Mouse (Mus musculus): ENCODE measurements around the gene Gm20683. TPM values are rescaled to one million over a fixed set of nuclear protein-coding genes. Genes with fewer than 3 reads are reported as not detected.

The Gm20683 gene
- polyA plus RNA-seq, 1 experiment = 41.5 TPM

- peak; percentile 87 to 88 for DNase-seq (ENCODE audit: extremely low spot score in 1 of 2, low spot score in 1 of 2)
Measured at GRCm38 (mm10) chr17:25802825-25803517, 38.6 kb downstream of the Gm20683 start.

GRCm38 (mm10) chr17:25801029-25801428, 40.5 kb downstream of the Gm20683 start:
- peak in 1 of 2 experiments; percentile 89 for DNase-seq (ENCODE audit: extremely low spot score in 1 of 2, low spot score in 1 of 2)

DNA sequence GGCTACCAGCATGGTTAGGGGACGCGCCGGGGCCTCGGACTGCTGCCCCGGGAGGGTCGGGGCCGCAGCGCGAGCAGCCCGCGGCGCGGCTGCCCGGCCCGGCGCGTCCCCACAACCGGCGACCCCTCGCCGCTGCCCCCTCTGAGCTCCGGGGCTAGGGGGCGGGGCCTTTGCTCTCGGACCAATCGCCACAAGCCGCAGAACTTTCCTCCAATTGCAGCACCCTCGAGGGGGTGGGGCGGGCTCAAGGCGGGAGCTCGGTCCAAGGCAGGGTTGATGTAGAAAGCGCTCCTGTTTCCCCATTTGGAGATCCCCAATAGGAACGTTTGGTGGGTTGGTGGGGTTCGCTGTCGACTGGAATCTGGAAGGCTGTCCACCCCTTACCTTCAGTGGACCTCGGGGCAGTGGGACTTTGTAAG, 44.6 kb downstream of the Gm20683 start, which contains the start of gene Metrn:
TSS of gene Metrn (minus strand) at position 186 of the 419 bp plus-strand sequence.
- peak in 1 of 2 experiments; percentile 75 for DNase-seq (ENCODE audit: extremely low spot score in 1 of 2, low spot score in 1 of 2)

- no peak for DNase-seq (ENCODE audit: extremely low spot score in 1 of 2, low spot score in 1 of 2)
Measured at GRCm38 (mm10) chr17:25796211-25796771, 45.3 kb downstream of the Gm20683 start.

DNA sequence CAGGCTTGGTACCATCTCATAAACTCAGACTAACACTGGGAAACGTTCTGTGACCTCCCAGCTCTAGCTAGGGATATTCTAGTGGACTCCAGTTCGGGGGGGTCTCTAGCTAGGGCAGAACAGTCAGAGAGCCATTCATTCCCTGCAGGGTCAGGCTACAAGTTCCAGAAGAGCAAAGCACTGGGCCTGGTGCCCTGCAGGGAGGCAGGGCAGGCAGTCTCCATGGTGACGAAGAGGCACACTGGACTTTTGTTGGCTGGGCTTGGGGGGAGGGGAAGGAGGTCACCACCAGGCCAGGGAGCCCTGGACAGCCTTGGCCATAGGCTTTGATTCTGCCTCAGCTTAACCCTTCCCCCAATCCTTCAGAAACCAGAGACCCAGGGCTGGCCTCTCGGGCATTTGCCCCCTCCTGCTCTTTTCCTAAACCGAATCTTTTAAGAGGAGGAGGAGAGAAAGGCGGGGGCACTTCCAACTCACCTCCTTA, 45.9 kb downstream of the Gm20683 start, which contains the start of gene AC134908.4:
TSS of gene AC134908.4 (minus strand) at position 51 of the 484 bp plus-strand sequence.
- peak; percentile 59 to 66 for DNase-seq (ENCODE audit: extremely low spot score in 1 of 2, low spot score in 1 of 2)

DNA sequence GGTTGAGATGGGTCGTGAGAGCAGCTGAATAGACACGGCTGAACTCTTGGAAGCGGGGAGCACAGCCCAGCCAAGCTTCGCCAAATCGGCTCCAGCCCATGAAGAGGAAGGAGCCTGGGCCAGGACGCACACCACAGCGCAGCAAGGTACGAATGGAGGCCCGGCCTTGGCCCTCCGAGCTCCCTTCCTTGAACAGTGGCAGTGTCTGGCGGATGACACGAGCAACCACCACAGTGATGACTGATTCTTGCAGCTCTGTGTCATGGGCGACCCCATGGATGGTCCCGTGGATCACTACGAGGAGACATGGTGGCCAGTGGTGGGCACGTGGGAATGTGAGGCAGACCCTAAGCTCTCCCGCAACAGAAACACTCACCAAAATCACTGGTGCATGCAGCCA, 46.6 kb downstream of the Gm20683 start:
- DNase-seq (ENCODE audit: extremely low spot score in 1 of 2, low spot score in 1 of 2) = no peak

GRCm38 (mm10) chr17:25794197-25794596, 47.4 kb downstream of the Gm20683 start:
- no peak for DNase-seq (ENCODE audit: extremely low spot score in 1 of 2, low spot score in 1 of 2)

DNA sequence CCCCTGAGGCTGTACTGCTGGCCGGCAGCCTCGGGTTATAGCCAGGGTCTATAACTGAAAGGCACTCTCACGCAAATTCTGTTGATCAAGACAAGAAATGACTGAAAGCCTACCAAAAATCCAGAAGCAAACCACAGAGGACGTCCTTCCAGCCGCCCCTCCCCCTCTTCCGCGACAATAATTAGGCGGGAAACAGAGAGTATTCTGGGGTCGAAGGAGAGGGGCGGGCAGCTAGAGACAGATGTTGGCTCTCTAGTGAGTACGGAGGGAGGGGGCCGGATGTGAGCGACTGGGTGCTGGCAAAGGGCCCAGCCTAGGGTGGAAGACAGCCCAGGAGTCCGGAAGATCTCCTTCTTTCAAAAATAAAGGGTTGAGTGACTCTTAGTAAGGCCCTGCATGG, 48.9 kb downstream of the Gm20683 start, which contains the start of gene Fam173a:
TSS of gene Fam173a (minus strand) at position 287 of the 400 bp plus-strand sequence.
- peak in 1 of 2 experiments; percentile 71 for DNase-seq (ENCODE audit: extremely low spot score in 1 of 2, low spot score in 1 of 2)

- DNase-seq (ENCODE audit: extremely low spot score in 1 of 2, low spot score in 1 of 2) = peak; percentile 64 to 91
Measured at GRCm38 (mm10) chr17:25791843-25792527, 49.6 kb downstream of the Gm20683 start.

DNA sequence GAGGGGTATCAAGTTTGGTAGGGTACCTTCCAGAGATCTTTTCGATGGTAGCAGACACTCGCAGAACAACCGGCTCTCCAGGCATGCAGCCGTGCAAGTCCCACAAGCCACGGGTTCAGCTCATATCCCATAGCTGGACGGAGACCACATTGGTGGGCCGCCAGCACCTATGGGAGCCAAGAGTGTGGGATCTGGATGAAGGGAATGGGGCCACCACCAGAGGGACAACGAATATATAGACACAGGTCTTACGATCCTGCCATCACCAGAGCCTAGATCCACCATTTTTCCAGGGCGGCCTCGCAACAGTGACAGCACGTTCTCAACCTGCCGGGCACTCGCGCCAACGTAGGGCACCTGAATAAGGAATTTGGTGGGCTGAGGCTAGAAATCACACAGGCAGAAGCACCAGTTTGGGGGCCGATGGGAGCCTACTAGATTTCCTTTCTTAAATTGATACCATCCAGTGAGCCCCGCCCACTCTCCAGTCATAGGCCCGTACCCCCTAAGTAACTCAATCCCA, 50.2 kb downstream of the Gm20683 start:
- no peak for DNase-seq (ENCODE audit: extremely low spot score in 1 of 2, low spot score in 1 of 2)

DNA sequence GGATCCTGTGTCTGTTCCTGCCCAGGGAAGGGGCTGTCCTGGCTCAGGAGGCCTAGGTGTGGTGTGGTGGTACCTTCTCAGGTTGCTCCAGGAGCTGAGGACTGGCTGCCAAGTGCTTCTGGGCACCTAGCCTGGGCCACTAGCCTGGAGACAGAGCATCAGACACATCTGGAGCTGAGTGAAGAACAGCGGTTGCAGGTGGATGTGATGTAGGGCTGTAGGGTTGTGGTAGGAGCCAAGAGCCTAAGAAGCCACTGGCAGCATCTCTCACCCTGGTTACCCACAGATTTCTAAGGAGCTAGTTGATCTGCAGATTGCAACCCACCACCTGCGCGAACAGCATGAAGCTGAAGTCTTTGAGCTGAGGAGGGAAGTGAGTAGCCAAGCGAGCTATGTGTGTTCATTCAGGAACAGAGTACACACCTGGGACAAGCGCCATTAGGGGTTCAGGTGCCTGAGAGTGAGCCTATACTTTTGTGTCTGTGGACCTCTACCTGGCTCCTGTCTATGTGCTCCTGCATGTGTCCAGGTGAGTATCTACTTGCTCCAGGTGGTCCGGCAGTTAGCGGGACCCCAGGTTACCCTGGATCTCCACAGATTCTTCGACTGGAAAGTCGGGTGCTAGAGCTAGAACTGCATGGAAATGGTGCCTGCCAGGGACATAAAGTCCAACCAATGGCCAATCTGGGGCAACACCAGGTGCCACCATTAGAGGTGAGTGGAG, 54.6 kb downstream of the Gm20683 start:
- no peak for DNase-seq (ENCODE audit: extremely low spot score in 1 of 2, low spot score in 1 of 2)

GRCm38 (mm10) chr17:25786280-25786679, 55.3 kb downstream of the Gm20683 start, which contains the start of gene Ccdc78:
TSS of gene Ccdc78 (plus strand) at chr17:25786580.
- DNase-seq (ENCODE audit: extremely low spot score in 1 of 2, low spot score in 1 of 2) = no peak

DNA sequence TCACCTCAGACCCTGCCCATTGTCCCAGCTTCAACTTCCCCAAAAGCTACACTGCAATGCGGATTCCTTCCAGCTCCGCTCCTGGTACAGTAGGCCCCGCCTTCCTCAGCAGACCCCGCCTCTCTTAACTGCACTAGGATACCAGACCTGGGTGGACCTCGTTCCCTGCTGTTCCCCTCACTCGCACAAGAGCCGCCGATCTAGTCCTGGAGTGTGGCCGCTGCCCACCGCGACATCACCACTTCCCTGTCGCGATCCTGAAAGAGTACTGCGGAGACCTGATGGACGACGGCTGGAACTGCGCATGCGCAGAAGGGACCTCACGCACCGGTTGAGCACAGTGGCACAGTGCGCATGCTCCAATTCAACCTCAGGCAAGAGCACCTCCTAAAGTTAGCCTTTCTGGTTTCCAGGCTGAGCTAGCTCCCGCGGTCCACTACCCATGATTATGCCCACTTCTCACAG, 56.2 kb downstream of the Gm20683 start, which contains the start of gene Haghl:
TSS of gene Haghl (minus strand) at position 393 of the 465 bp plus-strand sequence.
- peak; percentile 93 to 98 for DNase-seq (ENCODE audit: extremely low spot score in 1 of 2, low spot score in 1 of 2)

Other genes with a start within 250 kb of the Gm20683 start
- 330 and 335 TPM in 2 replicates for gene Gng13, start 124.6 kb downstream of the Gm20683 start, polyA plus RNA-seq (2012; rRNA removed)
- 2.5 and 2.9 TPM in 2 replicates for gene Chtf18, start 114.3 kb downstream of the Gm20683 start, polyA plus RNA-seq (2012; rRNA removed)
- 98.8 and 117 TPM in 2 replicates for gene Rpusd1, start 114.1 kb downstream of the Gm20683 start, polyA plus RNA-seq (2012; rRNA removed)
- gene Mslnl, start 105.7 kb downstream of the Gm20683 start, polyA plus RNA-seq (2012; rRNA removed) = 0.16 and 0.88 TPM in 2 replicates
- gene Msln, start 87.4 kb downstream of the Gm20683 start, polyA plus RNA-seq (2012; rRNA removed) = 2.9 and 3.0 TPM in 2 replicates
- gene Narfl, start 68.0 kb downstream of the Gm20683 start, polyA plus RNA-seq (2012; rRNA removed) = 35.9 and 38.5 TPM in 2 replicates
- 223 and 246 TPM in 2 replicates for gene Haghl, start 56.1 kb downstream of the Gm20683 start, polyA plus RNA-seq (2012; rRNA removed)
- gene Ccdc78, start 55.2 kb downstream of the Gm20683 start, polyA plus RNA-seq (2012; rRNA removed) = 0.06 and 0.08 TPM in 2 replicates
- gene Fam173a, start 48.9 kb downstream of the Gm20683 start, polyA plus RNA-seq (2012; rRNA removed) = 158 and 169 TPM in 2 replicates
- 1.4 and 2.0 TPM in 2 replicates for gene AC134908.4, start 46.1 kb downstream of the Gm20683 start, polyA plus RNA-seq (2012; rRNA removed)
- gene Metrn, start 44.6 kb downstream of the Gm20683 start, polyA plus RNA-seq (2012; rRNA removed) = 159 and 186 TPM in 2 replicates
- 604 and 691 TPM in 2 replicates for gene Fbxl16, start 32.7 kb downstream of the Gm20683 start, polyA plus RNA-seq (2012; rRNA removed)
- gene Wdr24, start 18.1 kb downstream of the Gm20683 start, polyA plus RNA-seq (2012; rRNA removed) = 34.8 and 40.0 TPM in 2 replicates
- 65.0 and 65.6 TPM in 2 replicates for gene Jmjd8, start 12.9 kb downstream of the Gm20683 start, polyA plus RNA-seq (2012; rRNA removed)
- gene Stub1, start 8.4 kb downstream of the Gm20683 start, polyA plus RNA-seq (2012; rRNA removed) = 272 and 292 TPM in 2 replicates
- 106 and 111 TPM in 2 replicates for gene Rhbdl1, start 4.5 kb downstream of the Gm20683 start, polyA plus RNA-seq (2012; rRNA removed)
- gene Rhot2, start 3.1 kb upstream of the Gm20683 start, polyA plus RNA-seq (2012; rRNA removed) = 101 and 122 TPM in 2 replicates
- 33.6 and 39.7 TPM in 2 replicates for gene Wdr90, start 19.7 kb upstream of the Gm20683 start, polyA plus RNA-seq (2012; rRNA removed)
- gene Mcrip2, start 27.0 kb upstream of the Gm20683 start, polyA plus RNA-seq (2012; rRNA removed) = 28.8 and 34.5 TPM in 2 replicates
- gene Mettl26, start 33.3 kb upstream of the Gm20683 start, polyA plus RNA-seq (2012; rRNA removed) = 74.9 and 79.9 TPM in 2 replicates
- gene Wfikkn1, start 39.1 kb upstream of the Gm20683 start, polyA plus RNA-seq (2012; rRNA removed) = 0.61 and 0.64 TPM in 2 replicates
- 63.6 and 75.2 TPM in 2 replicates for gene Rab40c, start 78.0 kb upstream of the Gm20683 start, polyA plus RNA-seq (2012; rRNA removed)
- 141 and 146 TPM in 2 replicates for gene Pigq, start 103.2 kb upstream of the Gm20683 start, polyA plus RNA-seq (2012; rRNA removed)
- 0.30 and 1.0 TPM in 2 replicates for gene Nhlrc4, start 103.2 kb upstream of the Gm20683 start, polyA plus RNA-seq (2012; rRNA removed)
- gene A930017K11Rik, start 110.8 kb upstream of the Gm20683 start, polyA plus RNA-seq (2012; rRNA removed) = 0.40 and 0.54 TPM in 2 replicates
- 48.5 and 52.9 TPM in 2 replicates for gene Capn15, start 144.0 kb upstream of the Gm20683 start, polyA plus RNA-seq (2012; rRNA removed)
- 98.1 and 98.7 TPM in 2 replicates for gene Rab11fip3, start 227.8 kb upstream of the Gm20683 start, polyA plus RNA-seq (2012; rRNA removed)
- gene Decr2, start 248.6 kb upstream of the Gm20683 start, polyA plus RNA-seq (2012; rRNA removed) = 39.6 and 41.5 TPM in 2 replicates

Measured in frontal cortex, adult 2 months (tissue).